Mouse (Mus musculus): ENCODE measurements around the gene Mest. TPM values are rescaled to one million over a fixed set of nuclear protein-coding genes. Genes with fewer than 3 reads are reported as not detected.

The Mest gene
- polyA plus RNA-seq, 1 experiment: 15.1 TPM

- TF ChIP-seq CTCF (IDR thresholded peaks at IDR 0.05; ENCODE audit: extremely low read depth, insufficient read length, insufficient replicate concordance, low read depth, low read length): no peak
- TF ChIP-seq POLR2A (IDR thresholded peaks at IDR 0.05; ENCODE audit: low read depth, low read length): no peak
- 78% methylated on average over 9 of the region's 9 CpGs for WGBS
- Histone ChIP-seq H3K4me1 (ENCODE audit: control insufficient read depth, insufficient read depth, insufficient read length, low read length) (no peaks in the 10 kb centered on the region), H3K4me3 (ENCODE audit: low read depth, low read length) (no peak overlapping the region), H3K36me3 (ENCODE audit: control insufficient read depth, insufficient read depth, low read length) (no peaks in the 10 kb centered on the region), H3K27ac (ENCODE audit: insufficient read depth, low read depth, low read length) (no peak overlapping the region), H3K27me3 (ENCODE audit: control insufficient read depth, insufficient read depth, low read length) (no peaks in the 10 kb centered on the region)
Measured at GRCm38 (mm10) chr6:30703977-30704602, 19.3 kb upstream of the Mest start.

DNA sequence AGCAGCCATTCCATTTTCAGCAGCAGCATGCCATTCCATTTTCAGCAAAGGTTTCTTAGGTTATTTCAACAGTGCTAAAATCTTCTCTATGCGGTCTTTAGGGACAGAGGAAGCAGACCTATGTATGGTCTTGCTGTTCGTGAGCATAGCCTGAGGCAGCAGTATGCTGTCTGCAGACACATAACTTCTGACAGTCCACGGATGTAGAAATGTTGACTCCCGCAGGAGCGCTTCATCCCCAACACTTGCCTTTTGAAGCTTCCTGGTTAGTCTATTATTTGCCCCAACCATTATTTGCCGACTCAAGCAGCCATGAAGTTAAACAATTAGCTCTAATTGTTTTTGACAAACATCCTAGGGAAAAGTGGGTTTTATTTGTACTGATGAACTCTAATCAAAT, 14.2 kb upstream of the Mest start:
- Histone ChIP-seq H3K36me3 (ENCODE audit: control insufficient read depth, insufficient read depth, low read length) (no peaks in the 10 kb centered on the region), H3K27ac (ENCODE audit: insufficient read depth, low read depth, low read length) (no peak overlapping the region), H3K4me1 (ENCODE audit: control insufficient read depth, insufficient read depth, insufficient read length, low read length) (no peaks in the 10 kb centered on the region), H3K27me3 (ENCODE audit: control insufficient read depth, insufficient read depth, low read length) (peaks cover 3% of the 10 kb centered on the region; the same call in 1 of the 2 replicates), H3K4me3 (ENCODE audit: low read depth, low read length) (no peak overlapping the region)
- TF ChIP-seq POLR2A (IDR thresholded peaks at IDR 0.05; ENCODE audit: low read depth, low read length): no peak
- no peak for TF ChIP-seq CTCF (IDR thresholded peaks at IDR 0.05; ENCODE audit: extremely low read depth, insufficient read length, insufficient replicate concordance, low read depth, low read length)
- 71% methylated on average over 6 of the region's 6 CpGs for WGBS

- TF ChIP-seq CTCF (IDR thresholded peaks at IDR 0.05; ENCODE audit: extremely low read depth, insufficient read length, insufficient replicate concordance, low read depth, low read length): no peak
- no peak for TF ChIP-seq POLR2A (IDR thresholded peaks at IDR 0.05; ENCODE audit: low read depth, low read length)
- no peaks in the 10 kb centered on the region for H3K36me3 ChIP-seq (ENCODE audit: control insufficient read depth, insufficient read depth, low read length)
- H3K27me3 ChIP-seq (ENCODE audit: control insufficient read depth, insufficient read depth, low read length): peaks cover 3% of the 10 kb centered on the region; the same call in 1 of the 2 replicates
- H3K4me3 ChIP-seq (ENCODE audit: low read depth, low read length): no peak overlapping the region
- no peak overlapping the region for H3K27ac ChIP-seq (ENCODE audit: insufficient read depth, low read depth, low read length)
- 61% methylated on average over 25 of the region's 25 CpGs for WGBS
- no peaks in the 10 kb centered on the region for H3K4me1 ChIP-seq (ENCODE audit: control insufficient read depth, insufficient read depth, insufficient read length, low read length)
Measured at GRCm38 (mm10) chr6:30710371-30711364, 12.7 kb upstream of the Mest start.

DNA sequence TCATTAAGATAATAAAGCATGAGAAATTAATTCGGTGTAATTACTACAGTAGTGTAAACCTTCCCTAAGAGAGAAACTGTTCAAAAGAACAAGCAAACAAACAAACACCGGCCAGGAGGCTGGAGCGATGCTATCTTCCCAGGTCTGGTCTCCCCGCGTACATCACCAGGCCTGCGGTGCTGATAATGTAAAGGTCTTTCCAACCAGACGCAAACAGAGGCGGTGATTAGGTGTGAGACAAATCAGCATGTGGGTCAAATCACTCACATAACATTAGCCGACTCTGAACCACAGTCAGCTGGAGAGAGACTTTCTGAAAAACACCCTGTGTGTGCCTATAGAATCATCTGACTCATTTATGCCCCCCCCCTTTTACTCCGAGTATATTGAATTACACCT, 12.0 kb upstream of the Mest start:
- TF ChIP-seq CTCF (IDR thresholded peaks at IDR 0.05; ENCODE audit: extremely low read depth, insufficient read length, insufficient replicate concordance, low read depth, low read length) (no peak), POLR2A (IDR thresholded peaks at IDR 0.05; ENCODE audit: low read depth, low read length) (no peak)
- Histone ChIP-seq H3K4me3 (ENCODE audit: low read depth, low read length) (no peak overlapping the region), H3K27ac (ENCODE audit: insufficient read depth, low read depth, low read length) (no peak overlapping the region), H3K27me3 (ENCODE audit: control insufficient read depth, insufficient read depth, low read length) (peaks cover 3% of the 10 kb centered on the region; the same call in 1 of the 2 replicates), H3K36me3 (ENCODE audit: control insufficient read depth, insufficient read depth, low read length) (no peaks in the 10 kb centered on the region), H3K4me1 (ENCODE audit: control insufficient read depth, insufficient read depth, insufficient read length, low read length) (no peaks in the 10 kb centered on the region)
- WGBS: 67% methylated on average over 10 of the region's 10 CpGs

GRCm38 (mm10) chr6:30712484-30712883, 10.9 kb upstream of the Mest start:
- TF ChIP-seq POLR2A (IDR thresholded peaks at IDR 0.05; ENCODE audit: low read depth, low read length): no peak
- no peak for TF ChIP-seq CTCF (IDR thresholded peaks at IDR 0.05; ENCODE audit: extremely low read depth, insufficient read length, insufficient replicate concordance, low read depth, low read length)
- peaks cover 3% of the 10 kb centered on the region; the same call in 1 of the 2 replicates for H3K27me3 ChIP-seq (ENCODE audit: control insufficient read depth, insufficient read depth, low read length)
- no peaks in the 10 kb centered on the region for H3K4me1 ChIP-seq (ENCODE audit: control insufficient read depth, insufficient read depth, insufficient read length, low read length)
- no peak overlapping the region for H3K4me3 ChIP-seq (ENCODE audit: low read depth, low read length)
- H3K27ac ChIP-seq (ENCODE audit: insufficient read depth, low read depth, low read length): no peak overlapping the region
- 62% methylated on average over 7 of the region's 7 CpGs for WGBS
- no peaks in the 10 kb centered on the region for H3K36me3 ChIP-seq (ENCODE audit: control insufficient read depth, insufficient read depth, low read length)

GRCm38 (mm10) chr6:30713455-30713854, 9.9 kb upstream of the Mest start:
- no peak overlapping the region for H3K4me3 ChIP-seq (ENCODE audit: low read depth, low read length)
- no peak for TF ChIP-seq CTCF (IDR thresholded peaks at IDR 0.05; ENCODE audit: extremely low read depth, insufficient read length, insufficient replicate concordance, low read depth, low read length)
- TF ChIP-seq POLR2A (IDR thresholded peaks at IDR 0.05; ENCODE audit: low read depth, low read length): no peak
- peaks cover 3% of the 10 kb centered on the region; the same call in 1 of the 2 replicates for H3K27me3 ChIP-seq (ENCODE audit: control insufficient read depth, insufficient read depth, low read length)
- 85% methylated on average over 6 of the region's 6 CpGs for WGBS
- no peaks in the 10 kb centered on the region for H3K36me3 ChIP-seq (ENCODE audit: control insufficient read depth, insufficient read depth, low read length)
- H3K27ac ChIP-seq (ENCODE audit: insufficient read depth, low read depth, low read length): no peak overlapping the region
- H3K4me1 ChIP-seq (ENCODE audit: control insufficient read depth, insufficient read depth, insufficient read length, low read length): no peaks in the 10 kb centered on the region

GRCm38 (mm10) chr6:30713896-30714295, 9.5 kb upstream of the Mest start:
- H3K27me3 ChIP-seq (ENCODE audit: control insufficient read depth, insufficient read depth, low read length): peaks cover 3% of the 10 kb centered on the region; the same call in 1 of the 2 replicates
- H3K4me3 ChIP-seq (ENCODE audit: low read depth, low read length): no peak overlapping the region
- no peaks in the 10 kb centered on the region for H3K36me3 ChIP-seq (ENCODE audit: control insufficient read depth, insufficient read depth, low read length)
- H3K27ac ChIP-seq (ENCODE audit: insufficient read depth, low read depth, low read length): no peak overlapping the region
- 71% methylated on average over 11 of the region's 11 CpGs for WGBS
- no peak for TF ChIP-seq CTCF (IDR thresholded peaks at IDR 0.05; ENCODE audit: extremely low read depth, insufficient read length, insufficient replicate concordance, low read depth, low read length)
- no peak for TF ChIP-seq POLR2A (IDR thresholded peaks at IDR 0.05; ENCODE audit: low read depth, low read length)
- H3K4me1 ChIP-seq (ENCODE audit: control insufficient read depth, insufficient read depth, insufficient read length, low read length): no peaks in the 10 kb centered on the region
